Mouse (Mus musculus) CH12.LX (cell line): ENCODE measurements around the gene Popdc3.

Source experiments
- CHD2 ChIP-seq: IDR thresholded peaks from 2 replicates; pipeline ENCODE4 v1.6.1; 2011; ENCODE audit warnings: low read length, improper control_type of control experiment
- CTCF ChIP-seq, 2 experiments: IDR thresholded peaks in 1 of 2; conservative IDR thresholded peaks in 1 of 2; 2 replicates each; pipeline ENCODE4 v1.5.1; 2011 to 2012; ENCODE audit warnings: low read depth in 2 of 2, low read length in 2 of 2, improper control_type of control experiment in 1 of 2, inconsistent platforms in 1 of 2, mild to moderate bottlenecking in 1 of 2, moderate library complexity in 1 of 2
- HCFC1 ChIP-seq: IDR thresholded peaks from 2 replicates; pipeline ENCODE4 v1.6.1; 2012; ENCODE audit warnings: low read depth, mild to moderate bottlenecking, inconsistent platforms, low read length, improper control_type of control experiment
- JUN ChIP-seq: IDR thresholded peaks from 2 replicates; pipeline ENCODE4 v1.6.1; 2011; ENCODE audit warnings: low read depth, mild to moderate bottlenecking, low read length, improper control_type of control experiment, moderate library complexity; ENCODE audit not compliant: insufficient read depth
- KAT2A ChIP-seq: IDR thresholded peaks from 2 replicates; pipeline ENCODE4 v1.6.1; 2012; ENCODE audit warnings: low read length, improper control_type of control experiment, inconsistent platforms; ENCODE audit not compliant: insufficient replicate concordance
- PAX5 ChIP-seq: IDR thresholded peaks from 2 replicates; pipeline ENCODE4 v1.6.1; 2012; ENCODE audit warnings: low read length, inconsistent platforms, mixed read lengths
- POLR2A ChIP-seq: IDR thresholded peaks from 2 replicates; pipeline ENCODE4 v1.6.1; 2011; ENCODE audit warnings: low read depth, mild to moderate bottlenecking, improper control_type of control experiment, low read length
- TCF12 ChIP-seq: IDR thresholded peaks from 2 replicates; pipeline ENCODE4 v1.6.1; 2014; ENCODE audit warnings: low read depth, mild to moderate bottlenecking, inconsistent platforms, low read length, improper control_type of control experiment
- ZKSCAN1 ChIP-seq: IDR thresholded peaks from 2 replicates; pipeline ENCODE4 v1.6.1; 2012; ENCODE audit warnings: low read depth, inconsistent platforms, low read length, improper control_type of control experiment, borderline replicate concordance

GRCm38 (mm10) chr10:45185457-45185856, 7.6 kb downstream of the Popdc3 start:
- TF ChIP-seq KAT2A (no peak), CTCF (conservative IDR thresholded peaks at IDR 0.05 in 1 of 2, IDR thresholded peaks at IDR 0.05 in 1 of 2; ENCODE audit: low read depth in 2 of 2, low read length in 2 of 2) (peak in 1 of 2 experiments; percentile 55; a peak in 2 of 4 replicates), HCFC1 (no peak), POLR2A (no peak), PAX5 (no peak), ZKSCAN1 (no peak), CHD2 (no peak), JUN (no peak), TCF12 (no peak)
